Mouse (Mus musculus): ENCODE measurements around the gene Dhx32. TPM values are rescaled to one million over a fixed set of nuclear protein-coding genes. Genes with fewer than 3 reads are reported as not detected.

Dhx32 gene
- 10 to 100 TPM; 35.0 to 39.0 TPM for total RNA-seq (2021)
- long read RNA-seq, experiment 1, transcript Dhx32-201 (12 exons, 2,955 nt), result major isoform, 61 of 80 reads
- long read RNA-seq, experiment 1, partial matches to known transcripts, result 2 of 80 reads
- long read RNA-seq, experiment 1, other reads (novel, unspliced or antisense), result 16 of 80 reads
- long read RNA-seq, experiment 2, transcript Dhx32-201 (12 exons, 2,955 nt), result major isoform, 49 of 66 reads
- long read RNA-seq, experiment 2, partial matches to known transcripts, result 4 of 66 reads
- long read RNA-seq, experiment 2, other reads (novel, unspliced or antisense), result 11 of 66 reads

DNA sequence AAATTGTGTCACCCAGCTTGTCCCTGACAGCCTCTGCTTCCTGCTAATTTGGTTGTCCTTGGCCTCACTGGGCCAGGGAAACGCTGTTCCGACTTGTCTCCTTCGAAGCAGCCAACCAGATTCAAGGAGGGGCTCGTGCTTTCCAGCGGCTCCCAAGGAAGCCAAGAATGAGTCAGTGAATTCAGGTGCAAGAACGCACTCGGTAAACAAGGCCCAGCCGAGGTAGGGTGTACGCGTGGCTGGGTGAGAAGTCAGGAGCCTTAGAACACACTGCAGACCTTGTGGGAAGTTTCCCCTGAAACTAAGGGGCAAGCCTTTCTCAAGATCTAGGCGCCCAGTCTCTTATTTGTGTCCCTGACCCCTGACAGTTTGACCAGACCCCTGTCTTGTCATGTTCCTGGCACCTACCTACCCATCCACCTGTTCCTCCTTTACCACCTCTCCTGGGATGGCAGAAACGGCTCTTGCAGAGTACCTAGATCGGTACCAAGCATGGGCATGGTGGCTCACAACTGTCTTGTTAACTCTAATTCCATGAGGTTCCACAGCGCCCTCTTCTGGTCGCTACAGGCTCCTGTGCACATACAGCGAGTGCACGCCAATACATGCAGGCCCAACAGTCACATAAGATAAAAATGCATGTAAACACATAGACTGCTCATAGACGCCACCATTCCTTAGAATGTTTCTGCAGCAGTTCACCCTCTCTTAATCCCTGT is at the start of gene Dhx32:
TSS of gene Dhx32 (minus strand) at position 10 of the 719 bp plus-strand sequence.
- peak; percentile 80 for DNase-seq

DNA sequence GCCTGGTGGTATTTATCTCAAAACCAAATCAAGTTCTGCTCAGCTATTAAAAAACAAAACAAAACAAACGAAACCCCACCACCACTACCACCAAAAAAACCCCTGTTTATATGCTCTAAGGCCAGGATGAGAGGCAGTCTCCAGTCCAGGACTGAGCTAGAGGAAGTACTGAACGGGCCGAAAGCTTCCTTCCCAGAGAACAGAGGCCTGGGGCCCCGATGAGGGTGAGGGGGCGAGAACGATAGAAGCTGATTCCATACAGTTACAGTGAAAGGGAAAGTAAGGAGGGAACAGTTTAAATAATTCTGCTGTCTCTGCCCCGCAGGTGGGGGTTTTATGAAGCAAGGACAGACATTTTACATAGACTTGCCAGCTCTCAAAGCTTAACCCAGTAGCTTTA is 47.1 kb upstream of the Dhx32 start:
- DNase-seq, result no peak

- no peak for DNase-seq
Measured at GRCm38 (mm10) chr7:133828514-133828913, 46.0 kb upstream of the Dhx32 start.

GRCm38 (mm10) chr7:133824579-133824978 is 42.1 kb upstream of the Dhx32 start:
- DNase-seq, result no peak

DNA sequence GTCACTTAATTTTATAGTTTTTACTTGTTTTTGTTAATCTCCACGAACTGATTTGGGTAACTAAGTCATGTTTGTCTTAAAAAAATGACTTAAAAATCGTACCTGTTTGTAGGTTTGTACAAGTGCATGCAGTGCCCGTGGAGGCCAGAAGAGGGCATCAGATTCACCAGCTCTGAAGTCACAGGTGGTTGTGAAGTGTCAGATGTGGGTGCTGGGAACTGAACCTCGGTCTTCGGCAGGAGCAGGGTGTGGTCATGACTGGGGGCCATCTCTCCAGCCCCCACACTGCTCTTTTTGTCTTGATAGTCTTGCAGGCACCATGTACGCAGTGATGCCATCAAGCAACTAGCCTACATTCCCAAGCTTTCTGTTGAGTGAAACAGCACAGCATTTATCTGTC is 41.2 kb upstream of the Dhx32 start:
- no peak for DNase-seq

DNA sequence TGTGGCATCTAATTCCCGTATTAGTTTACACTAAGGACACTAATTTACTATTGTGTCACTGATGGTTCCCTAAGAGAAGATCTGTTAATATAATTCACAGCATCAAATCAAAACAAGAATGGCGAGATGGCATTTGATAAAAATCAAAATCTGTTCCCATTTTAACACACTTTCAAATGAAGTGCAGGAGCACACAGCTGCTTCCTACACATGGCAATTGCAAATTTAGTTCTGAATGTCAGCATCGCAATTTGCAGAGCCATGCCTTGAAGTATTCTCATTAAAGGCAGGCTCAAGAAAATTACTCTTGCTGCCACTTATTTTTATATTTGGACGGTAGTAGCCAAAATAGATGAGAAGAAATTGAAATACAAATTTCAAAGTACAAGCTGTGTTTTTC is 30.8 kb upstream of the Dhx32 start:
- no peak for DNase-seq

DNA sequence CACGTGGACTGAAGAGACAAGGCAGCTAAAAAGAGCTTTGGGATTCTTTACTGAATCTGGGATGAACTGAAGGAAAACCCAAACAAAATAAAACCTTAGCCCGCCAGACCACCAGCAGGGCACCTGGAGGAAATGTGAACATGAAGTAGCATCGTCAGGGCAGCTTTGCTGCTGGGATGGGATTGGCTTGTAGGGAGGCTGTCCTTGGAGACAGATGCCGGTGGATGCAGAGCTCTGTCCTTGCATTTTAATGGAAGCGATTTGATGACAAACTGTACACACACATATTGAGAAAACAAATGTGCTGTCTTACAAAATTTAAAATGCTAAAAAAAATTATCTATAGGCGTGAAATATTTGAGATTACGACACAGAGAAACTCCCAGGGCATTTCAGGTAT is 30.4 kb upstream of the Dhx32 start:
- no peak for DNase-seq

GRCm38 (mm10) chr7:133805614-133806175 is 23.2 kb upstream of the Dhx32 start:
- DNase-seq, result peak; percentile 69

DNA sequence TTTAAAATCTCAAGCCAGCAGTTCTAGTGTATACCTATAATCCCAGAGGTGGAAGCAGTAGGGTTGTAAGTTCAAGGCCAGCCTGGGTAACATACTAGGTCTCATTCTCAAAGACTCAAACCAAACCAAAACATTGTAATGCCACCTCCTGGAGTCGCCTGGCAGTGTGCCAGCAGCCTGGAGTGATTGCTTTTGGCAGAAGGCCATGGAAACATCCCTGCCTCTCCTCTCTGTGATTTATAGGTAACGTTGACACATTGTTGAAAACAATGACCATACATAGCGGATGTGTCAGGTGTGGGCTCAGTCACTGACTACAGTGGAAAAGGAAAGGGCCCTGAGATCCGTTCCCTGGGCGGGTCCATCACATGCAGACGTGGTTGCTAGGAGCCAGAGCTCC is 19.3 kb upstream of the Dhx32 start:
- DNase-seq, result no peak

GRCm38 (mm10) chr7:133799928-133800327 is 17.4 kb upstream of the Dhx32 start:
- DNase-seq, result no peak

DNA sequence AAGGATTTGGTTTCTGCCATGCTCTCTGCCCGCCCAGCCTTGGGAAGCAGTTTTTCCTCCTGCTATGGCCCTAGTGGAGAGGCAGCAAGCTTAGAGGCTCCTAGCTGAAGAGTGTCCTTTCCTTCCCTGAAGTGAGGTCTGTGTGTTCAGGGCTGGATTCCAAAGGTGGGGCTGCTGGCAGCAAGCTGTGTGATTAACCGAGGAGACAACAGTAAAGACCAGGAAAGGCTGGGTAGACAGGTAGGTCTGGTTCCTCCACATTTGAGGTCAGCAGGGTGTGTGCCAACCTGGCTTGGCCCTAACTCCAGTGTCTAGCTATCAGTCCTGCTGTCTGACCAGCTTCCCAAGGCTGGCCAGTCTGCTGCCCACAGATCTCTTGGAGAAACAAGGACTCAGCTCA is 12.2 kb upstream of the Dhx32 start:
- DNase-seq, result no peak

DNA sequence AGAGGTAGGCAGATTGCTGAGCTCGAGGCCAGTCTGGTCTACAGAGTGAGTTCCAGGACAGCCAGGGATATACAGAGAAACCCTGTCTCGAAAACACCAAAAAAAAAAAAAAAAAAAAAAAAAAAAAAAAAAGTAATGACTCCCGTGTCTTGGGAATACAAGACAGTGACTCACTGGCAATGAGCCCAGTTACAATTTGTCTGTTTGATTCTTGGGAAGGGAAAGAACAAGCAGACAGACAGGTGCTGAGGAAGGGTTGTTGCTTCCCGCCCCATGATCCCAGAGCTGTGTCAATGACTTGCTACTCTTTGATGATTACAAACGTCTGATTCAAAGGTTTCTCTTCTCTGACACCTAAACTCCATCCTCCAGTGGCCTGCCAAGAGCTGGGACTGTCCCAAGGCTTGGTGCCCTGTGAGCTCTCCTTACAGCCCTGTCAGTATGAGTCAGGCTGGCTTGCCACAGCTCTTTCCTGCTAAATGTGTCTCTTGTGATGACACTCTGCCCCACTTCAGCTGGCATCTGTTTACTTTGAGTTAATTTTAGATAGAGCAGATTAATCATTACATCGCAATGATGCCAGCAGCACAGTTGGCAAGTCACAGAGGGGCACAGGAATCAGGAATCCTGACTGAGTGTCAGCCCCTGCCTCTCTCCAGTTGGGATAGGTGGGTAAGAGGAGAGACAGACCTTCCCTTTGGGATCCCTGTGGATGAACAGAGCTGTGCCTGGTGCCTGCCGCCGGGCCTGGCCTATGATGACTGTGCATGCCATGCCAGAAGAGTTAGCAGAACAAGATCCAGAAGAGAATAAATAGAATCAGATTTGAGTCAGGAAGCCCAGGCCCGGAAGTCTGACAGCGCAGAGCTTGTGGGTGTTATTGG is 11.0 kb upstream of the Dhx32 start:
- peak; percentile 73 for DNase-seq

- no peak for DNase-seq
Measured at GRCm38 (mm10) chr7:133792771-133793170, 10.2 kb upstream of the Dhx32 start.

GRCm38 (mm10) chr7:133790608-133791229 is 8.2 kb upstream of the Dhx32 start:
- DNase-seq, result no peak

DNA sequence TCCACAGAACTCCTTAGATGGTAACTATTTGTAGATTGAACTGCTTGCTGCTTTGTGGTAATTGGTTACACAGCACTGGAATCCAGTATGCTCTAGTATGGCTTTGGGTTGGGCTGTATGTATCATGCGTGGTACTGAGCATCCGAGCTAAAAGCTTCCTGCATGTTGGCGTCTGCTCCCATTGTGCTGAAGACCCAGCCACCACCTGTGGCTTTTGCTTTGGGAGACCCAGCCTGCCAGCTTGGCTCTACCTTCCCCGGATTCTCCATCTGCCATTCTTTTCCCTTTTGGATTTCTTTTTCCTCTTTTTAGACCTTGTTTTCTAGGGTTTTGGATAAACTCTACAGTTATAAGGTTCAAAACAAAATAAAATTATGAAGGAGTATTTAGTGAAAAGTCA is 7.6 kb upstream of the Dhx32 start:
- no peak for DNase-seq

DNA sequence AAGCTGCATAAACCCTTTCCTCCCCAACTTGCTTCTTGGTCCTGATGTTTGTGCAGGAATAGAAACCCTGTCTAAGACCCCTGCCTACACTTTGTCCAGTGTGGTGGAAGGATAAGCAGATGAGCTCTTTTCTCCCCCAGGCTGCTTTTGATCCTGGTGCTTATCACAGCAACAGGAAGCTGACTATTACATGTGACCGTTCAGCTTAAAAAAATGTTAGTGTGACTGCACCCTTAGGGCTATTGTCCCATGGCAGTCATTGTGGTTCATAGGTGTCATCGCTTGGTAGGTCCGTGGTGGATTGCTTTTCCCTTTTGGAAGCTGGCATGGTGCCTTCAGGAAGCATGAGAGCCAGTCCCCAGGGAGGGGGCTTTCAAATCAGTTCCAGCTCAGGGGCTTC is 5.6 kb upstream of the Dhx32 start:
- no peak for DNase-seq

DNA sequence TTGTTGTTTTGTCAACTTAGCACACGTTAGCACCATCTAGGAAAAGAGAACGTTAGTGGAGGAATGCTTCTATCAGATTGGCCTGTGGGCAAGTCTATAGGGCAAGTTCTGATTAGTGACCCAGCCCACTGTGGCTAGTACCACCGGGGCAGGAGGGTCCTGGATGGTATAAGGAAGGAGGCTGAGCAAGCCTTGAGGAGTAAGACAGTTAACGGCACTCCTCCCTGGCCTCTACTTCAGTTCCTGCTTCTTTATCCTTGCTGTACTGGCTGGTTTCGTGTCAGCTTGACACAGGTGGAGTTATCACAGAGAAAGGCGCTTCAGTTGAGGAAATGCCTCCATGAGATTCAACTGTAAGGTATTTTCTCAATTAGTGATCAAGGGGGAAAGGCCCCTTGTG is 5.0 kb upstream of the Dhx32 start:
- no peak for DNase-seq

DNA sequence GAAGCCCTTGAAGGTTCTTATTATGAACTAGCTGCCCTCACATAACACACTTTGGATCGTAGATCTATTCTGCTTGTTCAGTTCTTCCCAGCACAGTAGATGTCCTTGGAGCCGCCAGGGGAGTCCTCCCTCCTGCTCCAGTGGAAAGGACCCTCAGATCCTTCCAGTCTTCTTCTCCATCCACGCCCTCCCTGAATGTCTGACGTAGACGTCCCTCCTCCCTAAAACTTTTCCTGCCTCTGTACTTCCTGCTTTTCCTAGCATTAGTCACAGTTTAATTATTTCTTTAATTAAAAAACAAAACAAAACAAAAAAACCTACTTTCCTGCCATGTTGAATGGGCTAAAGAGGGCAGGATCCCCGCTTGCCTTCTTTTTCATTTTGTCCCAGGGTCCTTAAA is 535 bp downstream of the Dhx32 start:
- no peak for DNase-seq

- DNase-seq, result no peak
Measured at GRCm38 (mm10) chr7:133781583-133781982, 943 bp downstream of the Dhx32 start.

GRCm38 (mm10) chr7:133776626-133776996 is 5.9 kb downstream of the Dhx32 start, which contains the start of gene Fank1:
TSS of gene Fank1 (plus strand) at chr7:133776861.
- DNase-seq, result peak; percentile 88

DNA sequence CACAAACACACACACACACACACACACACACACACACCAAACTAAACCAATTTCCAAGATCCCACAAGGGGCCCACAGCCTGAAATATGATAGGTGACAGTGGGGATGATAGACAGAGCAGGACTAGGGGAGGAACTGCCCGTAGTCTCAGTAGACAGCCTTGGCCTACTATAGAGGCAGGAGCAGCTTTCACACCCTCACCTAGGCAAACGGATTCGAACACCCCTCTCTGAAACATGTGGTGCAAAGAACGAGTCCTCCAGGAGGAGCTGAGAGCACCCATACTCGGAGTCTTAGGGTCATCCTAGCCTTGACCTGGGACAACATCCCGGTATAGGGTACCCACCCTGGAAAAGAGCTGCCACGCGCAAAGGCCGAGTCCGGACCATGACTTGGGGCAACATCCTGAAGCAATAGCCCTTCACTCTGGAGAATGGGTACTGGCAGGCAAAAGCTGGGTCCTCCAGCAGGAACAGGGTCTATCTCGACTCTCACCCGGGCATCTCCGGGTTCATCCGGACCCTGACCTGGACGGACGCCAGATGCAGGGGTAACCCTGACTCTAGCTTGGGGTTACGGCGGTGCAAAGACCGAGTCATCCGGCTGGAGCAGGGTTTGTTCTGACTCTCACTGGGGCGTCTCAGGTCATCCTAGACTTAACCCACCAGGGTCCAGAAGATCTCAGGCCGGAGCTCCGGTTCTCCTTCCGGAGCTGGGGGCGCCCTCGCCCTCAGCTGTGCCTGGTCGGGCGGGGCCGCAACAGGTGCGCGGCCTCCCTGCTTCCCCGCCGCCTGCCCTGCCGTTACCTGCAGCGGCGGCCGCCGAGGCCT is 6.5 kb downstream of the Dhx32 start:
- peak; percentile 53 for DNase-seq
